Mouse (Mus musculus) megakaryocyte progenitor cell, adult 5-6 weeks (primary cell): ENCODE data around the gene Ppfibp1. TPM values are rescaled to one million over a fixed set of nuclear protein-coding genes. Genes with fewer than 3 reads are reported as not detected.

Source experiments
- ATAC-seq: replicated peaks from 2 replicates; pipeline ENCODE4 v1.8.0; 2016; ENCODE audit warnings: mild to moderate bottlenecking, moderate TSS enrichment, inconsistent platforms; ENCODE audit not compliant: poor library complexity
- total RNA-seq, 2 experiments: library from RNA; stranded (forward) in 1 of 2; stranded (reverse) in 1 of 2; fragments of 157-497, 149-512 nt in 1 of 2; fragments of 200-1000 nt in 1 of 2; gene quantifications; 2 replicates each; pipeline versions ENCODE4 v1.2.3 to v1.2.4; 2015 to 2017

The Ppfibp1 gene
- total RNA-seq, 2 experiments from 2014 or later = 6.8 to 9.8 TPM

DNA sequence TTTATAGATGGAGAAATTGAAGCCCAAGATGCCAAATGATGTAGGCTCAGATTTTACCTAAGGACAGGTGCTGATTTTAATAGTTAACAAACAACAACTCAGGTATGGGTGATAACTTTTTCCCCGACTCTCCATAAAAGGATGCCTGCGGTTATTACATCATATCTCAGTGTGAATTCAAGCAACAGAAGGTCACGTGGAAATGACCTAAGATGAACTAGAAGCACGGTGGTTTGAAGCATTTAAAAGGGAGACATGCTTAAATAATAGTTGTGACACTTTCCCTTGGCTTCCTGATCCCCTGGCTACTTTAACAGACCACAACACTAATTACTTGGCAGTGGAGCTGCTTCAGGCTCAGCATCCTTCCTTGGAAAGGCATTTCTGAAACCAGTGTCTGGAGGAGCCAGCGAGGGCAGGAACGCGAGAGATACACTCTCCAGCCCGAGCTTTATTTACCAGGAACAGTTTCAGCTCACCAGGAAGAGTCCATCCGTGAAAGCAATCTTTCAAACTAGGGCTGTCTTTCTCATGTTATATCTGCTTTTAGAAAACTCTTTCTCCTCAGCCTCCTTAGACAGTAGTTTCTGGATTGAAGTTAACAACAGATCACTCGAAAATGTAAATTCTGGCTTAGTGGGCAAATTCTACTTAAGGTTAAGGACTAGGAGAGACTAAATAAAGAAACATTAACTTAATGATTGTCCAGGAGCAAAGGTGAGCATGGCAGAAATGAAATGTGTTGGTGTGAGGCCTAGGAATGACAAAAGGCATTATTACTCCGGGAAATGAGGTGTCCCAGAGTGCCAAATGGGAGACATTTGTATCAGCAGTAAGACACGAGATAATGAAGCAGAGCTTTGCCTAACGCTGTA lies 6.2 kb upstream of the Ppfibp1 start:
- no peak for ATAC-seq

DNA sequence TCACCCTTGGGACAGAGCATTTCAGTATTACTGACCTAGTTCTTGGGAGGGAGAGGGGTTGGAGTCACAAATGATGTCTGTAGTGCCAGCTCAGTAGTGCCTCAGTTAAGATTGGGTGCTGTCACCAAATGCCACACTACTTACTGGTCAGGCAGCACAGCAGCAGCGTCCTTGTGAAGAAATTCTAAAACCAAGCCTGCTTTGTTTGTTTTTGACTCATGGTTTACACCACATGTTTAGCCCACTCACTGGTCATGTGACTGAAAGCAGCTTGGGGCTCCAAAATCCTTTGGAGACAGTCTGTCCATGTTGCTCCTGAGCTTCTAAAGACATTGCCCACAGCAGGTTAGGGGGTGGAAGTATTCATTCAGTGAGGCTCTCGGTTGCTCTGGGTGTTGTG lies 4.9 kb upstream of the Ppfibp1 start:
- ATAC-seq = no peak

DNA sequence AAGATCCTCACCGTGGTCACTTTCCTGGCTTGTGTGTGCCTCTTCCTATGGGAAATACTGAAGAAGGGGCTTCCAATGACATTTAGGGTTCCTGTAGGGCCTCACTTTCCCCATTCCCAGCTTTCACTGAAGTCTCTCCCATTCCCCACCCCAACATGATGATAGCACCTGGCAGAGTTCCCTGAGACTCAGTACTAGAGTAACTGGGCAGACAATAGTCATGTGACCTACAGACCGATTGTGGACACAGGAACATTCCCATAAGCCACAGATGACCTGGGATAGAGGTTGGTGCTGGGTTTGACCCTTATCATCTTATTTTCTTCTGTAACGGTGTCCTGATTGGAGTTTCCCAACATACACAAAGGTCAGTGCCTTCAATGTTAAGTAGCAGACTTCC lies 4.1 kb upstream of the Ppfibp1 start:
- no peak for ATAC-seq

DNA sequence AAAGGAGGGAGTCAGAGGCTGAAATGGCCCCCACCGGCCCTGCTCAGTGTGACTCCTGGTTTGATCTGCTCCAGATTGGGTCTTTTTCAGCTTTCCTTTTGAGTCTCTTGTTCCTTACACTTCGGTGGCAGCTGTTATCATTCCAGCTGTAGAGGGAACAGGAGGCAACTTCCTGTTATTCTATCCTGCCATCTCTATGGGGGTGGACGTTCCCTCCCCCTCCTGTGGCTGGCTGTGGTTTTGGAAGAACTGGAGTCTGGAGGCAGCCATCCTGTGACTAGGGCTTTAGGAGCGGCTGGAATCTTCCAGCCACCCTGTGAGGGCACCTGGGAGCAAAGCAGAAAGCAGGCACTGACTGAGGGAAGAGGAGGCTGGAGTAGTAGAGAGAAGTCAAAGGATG lies 3.4 kb upstream of the Ppfibp1 start:
- ATAC-seq = no peak

DNA sequence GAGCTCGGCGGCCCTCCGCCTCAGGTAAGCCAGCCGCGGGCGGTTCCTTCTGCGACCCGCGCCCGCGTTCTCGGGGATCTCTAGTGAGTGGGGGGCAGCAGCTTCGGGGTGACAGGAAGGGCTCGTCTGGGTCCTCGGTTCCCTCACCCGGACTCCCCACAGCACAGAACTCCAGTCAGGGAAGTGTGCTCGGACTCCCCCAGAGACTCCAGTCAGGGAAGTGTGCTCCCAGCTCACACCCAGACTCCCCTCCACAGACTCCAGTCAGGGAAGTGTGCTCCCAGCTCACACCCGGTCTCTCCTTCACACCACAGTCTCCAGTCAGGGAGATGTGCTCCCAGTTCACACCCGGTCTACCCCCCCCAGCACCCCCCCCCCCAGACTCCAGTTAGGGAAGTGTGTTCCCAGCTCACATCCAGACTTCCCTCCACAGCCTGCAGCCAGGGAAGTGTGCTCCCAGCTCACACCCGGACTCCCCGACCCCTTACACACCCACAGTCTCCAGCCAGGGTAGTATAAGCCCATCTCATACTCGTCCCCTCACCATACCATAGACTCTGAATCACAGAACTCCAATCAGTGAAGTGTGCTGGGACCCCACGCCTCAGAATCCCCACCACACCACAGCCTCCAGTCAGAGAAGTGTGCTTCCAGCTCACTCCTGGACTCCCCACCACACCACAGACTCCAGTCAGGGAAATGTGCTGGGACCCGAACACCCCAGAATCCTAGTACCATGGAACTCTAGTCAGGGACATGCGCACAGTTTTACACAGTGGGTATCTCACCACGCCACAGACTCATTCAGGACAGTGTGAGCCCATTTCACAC lies 588 bp downstream of the Ppfibp1 start:
- ATAC-seq = peak; percentile 49

DNA sequence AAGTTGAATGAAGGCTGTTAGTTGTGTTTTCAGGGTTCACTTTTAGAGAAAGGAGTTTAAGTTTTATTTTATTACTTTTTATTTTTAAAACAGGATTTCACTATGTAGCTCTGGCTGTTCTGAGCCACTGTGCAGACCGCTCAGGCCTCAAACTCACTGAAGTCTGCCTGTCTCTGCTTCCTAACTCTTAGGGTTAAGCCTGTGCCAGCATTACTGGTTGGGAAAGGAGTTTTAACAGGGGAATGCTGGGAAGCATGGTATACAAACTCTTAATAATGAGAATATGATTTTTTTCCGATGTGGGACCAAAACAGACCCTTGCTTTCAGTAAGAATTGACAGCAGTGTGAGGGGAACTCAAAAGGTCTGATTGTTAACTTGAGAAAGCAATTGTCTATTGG lies 1.9 kb downstream of the Ppfibp1 start:
- ATAC-seq = no peak

DNA sequence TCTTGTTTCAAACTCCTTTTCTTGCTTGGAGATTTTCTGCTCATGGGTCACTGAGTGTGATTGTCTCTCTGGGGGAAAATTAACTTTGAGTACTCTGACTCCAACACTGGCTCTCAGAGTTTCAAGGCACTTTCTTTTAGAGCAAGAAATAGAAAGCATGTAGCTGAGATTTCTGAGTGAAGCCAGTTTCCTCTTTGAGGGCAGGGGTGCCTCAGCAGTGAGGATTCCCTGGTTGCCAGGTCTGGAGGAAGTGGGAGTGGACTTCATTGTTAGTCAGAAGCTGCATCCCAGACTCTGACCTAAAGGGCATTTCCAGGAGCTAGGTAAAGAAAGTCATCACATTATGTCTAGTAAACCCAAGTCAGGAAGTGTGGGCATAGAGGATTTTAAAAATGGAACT lies 2.3 kb downstream of the Ppfibp1 start:
- ATAC-seq = no peak

DNA sequence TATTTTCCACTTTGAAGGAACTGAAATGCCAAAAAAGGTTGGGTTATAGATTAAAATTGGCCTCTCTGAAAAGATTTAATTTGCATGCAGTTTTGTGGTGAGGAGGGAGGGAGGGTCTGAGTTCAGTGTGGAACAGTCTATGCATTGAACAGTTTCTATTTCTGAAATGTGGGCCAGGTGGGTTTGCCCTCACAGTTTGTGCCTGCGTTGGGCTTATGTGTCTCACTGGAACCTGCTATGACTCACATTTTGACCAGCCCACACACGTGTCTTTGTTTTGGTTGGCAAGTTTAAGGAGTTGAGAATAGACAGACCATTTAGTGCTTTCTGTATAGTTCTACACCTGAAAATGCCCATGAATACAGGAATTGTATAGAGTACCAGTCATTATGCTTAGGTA lies 5.6 kb downstream of the Ppfibp1 start:
- no peak for ATAC-seq

DNA sequence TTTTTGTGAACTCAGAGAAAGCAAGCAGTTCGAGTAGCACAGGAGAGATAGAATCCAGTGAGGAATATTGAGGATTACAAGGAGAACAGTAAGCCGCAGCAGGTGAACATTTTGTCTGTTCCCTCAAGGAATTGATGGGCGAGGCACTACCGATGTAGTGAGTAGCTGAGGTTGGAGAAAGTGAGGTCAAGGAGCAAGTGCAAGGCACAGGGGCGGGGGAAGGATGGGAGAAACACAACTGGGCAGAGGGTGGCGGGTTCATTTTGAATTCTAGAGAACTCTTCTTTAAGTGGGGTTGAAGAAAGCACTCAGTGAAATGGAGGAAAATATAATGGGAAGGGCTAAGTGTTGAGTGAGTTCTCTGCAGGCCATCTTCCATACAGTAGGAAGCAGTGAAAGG lies 10.4 kb downstream of the Ppfibp1 start:
- ATAC-seq = no peak

DNA sequence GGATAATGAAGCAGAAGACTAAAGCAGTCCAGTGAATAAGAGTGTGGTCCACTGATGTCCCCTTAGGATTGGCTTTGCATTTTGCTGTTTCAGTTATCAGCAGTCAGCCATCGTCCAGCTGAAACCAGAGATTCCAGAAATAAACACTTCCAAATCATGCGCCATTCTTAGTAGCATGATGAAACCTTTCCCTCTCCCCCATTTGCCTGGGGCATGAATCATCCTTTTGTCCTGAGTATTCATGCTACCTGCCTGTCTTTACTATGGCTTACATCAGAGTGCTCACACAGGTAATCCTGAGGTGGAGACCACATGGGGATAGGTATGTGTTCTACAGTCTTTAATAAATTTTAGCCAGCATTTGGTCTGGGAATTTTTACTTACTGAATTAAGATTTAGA lies 11.4 kb downstream of the Ppfibp1 start:
- no peak for ATAC-seq

DNA sequence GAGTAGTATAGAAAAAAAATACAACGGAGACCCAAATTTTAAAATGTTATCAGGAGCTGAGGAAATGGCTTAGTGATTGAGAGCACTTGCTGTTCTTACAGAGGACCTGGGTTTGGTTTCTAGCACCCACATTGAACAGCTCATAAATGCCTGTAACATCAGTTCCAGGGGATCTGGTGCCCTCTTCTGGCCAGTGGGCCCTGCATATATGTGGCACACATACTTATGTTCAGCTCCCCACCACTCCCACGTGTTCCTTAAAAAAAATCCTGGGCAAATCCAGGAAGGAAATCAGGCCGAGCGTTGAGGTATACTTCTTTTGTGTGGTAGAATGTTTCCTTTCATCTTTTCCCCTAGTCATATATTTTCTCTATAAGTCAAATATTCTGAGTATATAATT lies 13.6 kb downstream of the Ppfibp1 start:
- ATAC-seq = no peak

DNA sequence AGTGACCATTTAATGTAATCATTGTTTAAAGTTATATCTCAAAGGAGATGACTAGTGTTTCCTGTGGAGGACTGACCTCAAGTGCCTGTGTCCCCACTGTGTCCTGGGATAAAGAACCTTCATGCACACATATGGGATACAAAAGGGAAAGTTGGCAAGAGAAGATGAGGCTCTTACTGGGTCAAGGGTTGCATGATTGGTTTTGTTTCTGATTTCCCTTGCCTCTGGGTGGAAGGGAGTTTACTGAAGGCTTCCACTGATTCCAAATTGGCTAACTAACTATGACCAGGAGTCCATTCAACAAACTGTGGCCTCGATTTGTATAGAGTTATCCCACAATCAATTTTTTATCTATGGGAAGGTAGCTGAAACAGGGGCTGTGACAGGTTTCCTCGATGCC lies 15.3 kb downstream of the Ppfibp1 start:
- no peak for ATAC-seq

DNA sequence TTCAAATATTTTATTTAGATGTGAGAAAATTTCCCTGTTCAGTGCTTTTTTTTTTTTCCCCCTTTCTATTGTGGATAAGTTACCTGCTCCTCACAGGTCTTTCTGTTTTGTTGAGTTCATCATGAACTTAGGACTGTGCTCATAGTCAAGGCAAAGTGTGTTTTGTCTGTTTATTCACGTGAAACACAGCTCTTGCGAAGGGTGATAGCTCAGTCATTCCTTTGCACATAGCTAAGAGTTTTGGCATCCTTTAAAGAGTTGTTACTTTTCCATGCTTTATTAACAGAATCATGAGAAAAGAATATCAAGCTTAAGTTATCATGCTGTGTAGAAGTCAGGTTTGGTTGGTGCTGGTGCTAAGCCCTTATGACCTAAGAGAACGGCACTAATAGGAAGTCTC lies 16.4 kb downstream of the Ppfibp1 start:
- ATAC-seq = no peak

DNA sequence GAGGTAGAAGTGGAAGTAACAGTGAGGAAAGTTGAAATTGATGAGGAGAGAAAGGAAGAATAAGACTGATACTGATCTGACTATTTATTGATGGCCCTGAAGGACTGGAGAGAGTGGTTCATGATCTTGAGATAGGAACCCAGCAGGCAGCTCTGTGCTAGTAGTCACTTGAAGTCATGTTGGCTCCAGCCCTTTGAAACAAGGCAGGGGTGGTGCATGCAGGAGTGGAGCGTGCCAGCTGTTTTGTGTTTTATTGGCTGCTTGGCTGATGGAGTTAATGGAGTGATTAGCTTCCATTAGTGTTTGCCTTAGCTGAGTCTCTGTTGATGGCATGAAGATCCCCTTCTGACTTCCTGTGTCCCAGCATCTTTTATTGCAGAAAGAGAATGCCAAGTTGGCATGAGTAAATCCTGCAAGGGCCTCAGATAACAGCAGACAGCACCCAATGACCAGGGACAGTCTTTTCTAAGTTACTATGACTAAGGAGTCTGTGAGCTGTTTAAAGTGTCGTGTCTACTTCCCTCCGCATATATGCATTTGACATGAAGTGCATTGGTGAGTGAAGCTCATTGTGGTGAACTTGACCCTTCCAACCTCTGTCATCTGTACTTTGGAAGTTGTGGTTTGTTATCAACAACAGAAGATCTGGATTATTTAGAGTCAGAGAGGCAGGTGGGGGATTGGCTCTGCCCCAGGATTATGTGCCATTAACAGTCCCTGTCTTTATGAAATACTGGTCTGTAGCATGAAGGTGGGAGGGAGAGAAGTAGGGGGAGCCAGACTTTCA lies 17.9 kb downstream of the Ppfibp1 start:
- ATAC-seq = no peak

DNA sequence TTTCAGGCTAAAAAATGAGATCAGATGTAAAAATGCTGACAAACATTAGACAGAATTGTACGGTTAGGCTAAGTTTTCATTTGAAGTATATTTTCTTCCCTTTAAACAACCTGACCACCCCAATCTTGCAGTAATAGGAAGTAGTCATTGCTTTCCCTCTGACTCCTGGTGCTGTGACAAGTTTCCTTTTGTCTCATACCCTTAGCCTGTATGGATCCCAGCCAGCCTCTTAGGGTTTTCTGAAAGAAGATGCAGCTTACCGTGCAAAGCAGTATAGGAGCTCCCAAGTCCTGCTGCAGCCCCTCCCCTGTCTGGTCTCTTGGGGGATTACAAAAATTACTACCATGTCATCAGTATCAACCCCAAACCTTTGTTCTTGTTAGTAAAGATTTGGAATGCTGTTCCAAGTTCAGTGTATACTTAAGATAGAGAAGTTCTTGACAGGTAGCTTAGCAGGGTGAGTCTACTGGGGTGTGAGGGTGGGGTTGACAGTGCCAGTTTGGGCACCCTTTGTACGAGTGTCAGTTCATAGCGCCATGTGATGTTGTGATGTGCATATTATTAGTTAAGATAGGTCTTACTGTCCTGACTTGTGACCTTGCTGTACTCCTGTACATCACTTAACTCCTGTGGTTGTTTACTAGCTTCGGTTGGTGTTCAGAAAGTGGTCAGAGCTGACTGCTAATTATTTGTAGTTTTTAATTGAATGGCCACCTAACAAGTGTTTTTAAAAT lies 18.9 kb downstream of the Ppfibp1 start:
- no peak for ATAC-seq

DNA sequence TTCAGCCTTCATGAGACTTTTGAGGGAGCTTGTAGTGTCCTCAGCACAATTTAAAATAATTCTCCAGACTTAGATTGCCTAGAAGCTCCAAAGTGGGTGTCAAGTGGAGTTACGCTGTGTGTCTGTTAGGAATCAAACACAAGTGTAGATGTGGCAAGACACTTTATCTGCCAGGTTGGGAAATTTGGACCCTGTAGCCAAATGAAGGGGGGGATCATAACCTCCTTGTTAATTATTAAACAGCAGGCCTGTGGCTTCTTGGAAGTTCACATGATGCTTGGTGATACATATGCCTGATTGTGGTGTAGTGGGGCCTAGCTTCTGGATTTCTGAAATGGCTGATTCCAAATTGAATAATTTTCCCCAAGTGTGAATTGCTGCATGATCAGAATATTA lies 19.5 kb downstream of the Ppfibp1 start:
- ATAC-seq = no peak

DNA sequence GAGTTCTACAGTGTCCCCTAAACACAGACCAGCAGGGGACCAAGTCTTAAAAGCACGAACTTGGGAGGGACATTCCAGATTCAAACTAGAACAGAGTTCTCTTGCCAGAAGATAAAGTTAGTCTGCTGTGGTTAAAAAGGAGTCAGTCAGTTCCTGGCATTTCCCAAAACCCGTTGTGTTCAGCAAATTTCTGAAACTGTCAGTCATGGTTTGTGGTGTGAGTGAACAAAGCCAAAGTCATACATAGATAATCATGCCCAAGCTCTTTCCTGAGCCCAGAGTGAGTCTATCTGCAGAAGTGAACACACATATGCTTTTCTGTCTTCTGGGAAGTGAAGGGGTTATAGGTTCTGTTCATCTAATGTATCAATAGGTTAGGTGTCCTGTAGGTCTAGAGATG lies 20.5 kb downstream of the Ppfibp1 start:
- peak; percentile 40 for ATAC-seq

DNA sequence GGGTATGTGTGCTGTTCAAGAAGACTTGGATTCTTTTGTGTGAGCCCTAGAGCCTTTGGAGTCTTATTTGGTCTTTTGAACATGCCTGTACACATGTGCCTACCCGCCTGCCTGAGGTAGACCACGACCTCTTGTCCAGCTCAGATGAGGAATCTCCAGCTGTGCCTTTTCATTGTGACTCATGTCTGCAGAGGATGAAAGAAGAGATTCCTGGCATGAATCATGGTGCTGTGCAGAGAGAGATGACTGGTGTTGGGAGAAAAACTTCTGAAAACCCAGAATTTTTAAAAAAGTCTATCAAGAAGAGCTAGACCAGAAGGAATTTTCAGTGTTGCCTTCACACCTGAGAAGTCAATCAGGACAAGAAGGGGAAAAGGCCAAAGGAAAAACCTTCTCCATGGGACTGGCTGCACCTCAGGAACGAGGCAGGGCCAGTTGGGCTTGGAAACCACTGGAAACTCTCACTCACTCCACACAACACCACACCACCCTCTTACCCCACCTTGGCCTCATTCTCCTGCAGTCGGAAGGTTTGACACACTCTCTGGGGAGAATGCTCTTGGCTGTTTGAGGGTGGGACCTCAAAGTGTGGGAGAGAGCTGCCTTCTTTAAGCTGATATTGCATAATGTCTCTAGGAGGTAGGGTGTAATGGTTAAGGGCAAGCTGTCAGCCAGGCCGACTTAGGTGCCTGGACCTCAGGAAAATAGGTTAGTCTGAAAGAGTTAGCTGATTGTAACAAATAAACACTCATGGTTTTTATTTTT lies 21.6 kb downstream of the Ppfibp1 start:
- no peak for ATAC-seq

DNA sequence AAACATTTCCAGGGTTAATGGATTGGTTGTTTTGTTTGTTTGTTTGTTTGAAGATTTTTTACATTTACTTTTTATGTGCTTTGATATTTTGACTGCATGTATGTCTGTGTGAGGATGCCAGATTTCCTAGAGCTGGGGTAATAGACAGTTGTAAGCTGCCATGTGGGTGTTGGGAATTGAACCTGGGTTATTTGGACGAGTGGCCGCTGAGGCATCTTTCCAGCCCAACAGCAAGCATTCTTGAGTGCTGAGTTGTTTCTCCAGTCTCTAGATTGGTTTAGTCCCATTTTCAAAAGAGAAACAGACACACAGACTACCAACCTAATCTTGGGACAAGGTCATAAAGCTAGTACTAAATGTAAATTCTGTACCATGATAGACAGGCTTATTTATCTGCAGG lies 22.5 kb downstream of the Ppfibp1 start:
- no peak for ATAC-seq
